Mouse (Mus musculus) MEL (cell line): ENCODE data around the gene Zdhhc13. TPM values are rescaled to one million over a fixed set of nuclear protein-coding genes. Genes with fewer than 3 reads are reported as not detected.

Source experiments
- DNase-seq: peaks from one replicate; pipeline ENCODE4 v3.0.0; 2011; ENCODE audit warnings: low read depth, low spot score
- H3K27ac ChIP-seq: 2 replicates; pipeline ENCODE4 v1.5.1; 2012; ENCODE audit warnings: low read depth, mild to moderate bottlenecking, control low read depth, low read length, moderate library complexity; ENCODE audit not compliant: control insufficient read depth
- H3K27me3 ChIP-seq, 2 experiments: fragments of 150-350 bp in 1 of 2; sonication (generic) in 1 of 2; 2 replicates each; pipeline ENCODE4 v1.6.1; 2012; ENCODE audit warnings: low read length in 2 of 2, mild to moderate bottlenecking in 2 of 2, improper control_type of control experiment in 1 of 2, moderate library complexity in 1 of 2; ENCODE audit not compliant: insufficient read depth in 2 of 2, control insufficient read depth in 1 of 2
- H3K36me3 ChIP-seq, 2 experiments: 2 replicates each; pipeline ENCODE4 v1.6.1; 2012 to 2014; ENCODE audit warnings: low read length in 2 of 2, improper control_type of control experiment in 1 of 2, inconsistent platforms in 1 of 2, mild to moderate bottlenecking in 1 of 2; ENCODE audit not compliant: insufficient read depth in 2 of 2, control insufficient read depth in 1 of 2
- H3K4me1 ChIP-seq, 2 experiments: fragments of 150-350 bp in 1 of 2; sonication (generic) in 1 of 2; 2 replicates each; pipeline ENCODE4 v1.6.1; 2012; ENCODE audit warnings: low read length in 2 of 2, improper control_type of control experiment in 1 of 2, mild to moderate bottlenecking in 1 of 2; ENCODE audit not compliant: insufficient read depth in 2 of 2, control insufficient read depth in 1 of 2
- H3K4me3 ChIP-seq, 2 experiments: fragments of 150-350 bp in 1 of 2; sonication (generic) in 1 of 2; 2 replicates each; pipeline ENCODE4 v1.5.1; 2012; ENCODE audit warnings: low read depth in 2 of 2, low read length in 2 of 2, mild to moderate bottlenecking in 2 of 2, moderate library complexity in 2 of 2, control low read depth in 1 of 2, improper control_type of control experiment in 1 of 2; ENCODE audit not compliant: control insufficient read depth in 1 of 2, insufficient read depth in 1 of 2
- H3K79me2 ChIP-seq: 2 replicates; pipeline ENCODE4 v1.6.1; 2012; ENCODE audit warnings: mild to moderate bottlenecking, low read length, moderate library complexity; ENCODE audit not compliant: control insufficient read depth, poor library complexity, insufficient read depth
- H3K9ac ChIP-seq: 2 replicates; pipeline ENCODE4 v1.6.1; 2012; ENCODE audit warnings: low read depth, mild to moderate bottlenecking, control low read depth, low read length, moderate library complexity; ENCODE audit not compliant: control insufficient read depth, poor library complexity, severe bottlenecking
- H3K9me3 ChIP-seq: fragments of 150-350 bp; sonication (generic); replicated peaks from 2 replicates; pipeline ENCODE4 v1.6.1; 2012; ENCODE audit warnings: mild to moderate bottlenecking, low read length, improper control_type of control experiment, moderate library complexity; ENCODE audit not compliant: insufficient read depth
- CHD1 ChIP-seq: IDR thresholded peaks from 2 replicates; pipeline ENCODE4 v1.6.1; 2012; ENCODE audit warnings: low read depth, mild to moderate bottlenecking, inconsistent platforms, low read length, improper control_type of control experiment
- CHD2 ChIP-seq: IDR thresholded peaks from 2 replicates; pipeline ENCODE4 v1.6.1; 2011; ENCODE audit warnings: low read length, improper control_type of control experiment
- CTCF ChIP-seq, 3 experiments: IDR thresholded peaks in 2 of 3; conservative IDR thresholded peaks in 1 of 3; 2 replicates each; pipeline ENCODE4 v1.5.1; 2011 to 2012; ENCODE audit warnings: low read length in 3 of 3, low read depth in 2 of 3, mild to moderate bottlenecking in 2 of 3, improper control_type of control experiment in 1 of 3, inconsistent platforms in 1 of 3, mixed read lengths in 1 of 3, moderate library complexity in 1 of 3; ENCODE audit not compliant: control insufficient read depth in 1 of 3, insufficient read depth in 1 of 3, poor library complexity in 1 of 3, severe bottlenecking in 1 of 3
- ELF1 ChIP-seq: IDR thresholded peaks from 2 replicates; pipeline ENCODE4 v1.6.1; 2014; ENCODE audit warnings: low read depth, mild to moderate bottlenecking, inconsistent platforms, low read length, improper control_type of control experiment, moderate library complexity
- ETS1 ChIP-seq: IDR thresholded peaks from 2 replicates; pipeline ENCODE4 v1.6.1; 2012; ENCODE audit warnings: low read depth, mild to moderate bottlenecking, inconsistent platforms, low read length, improper control_type of control experiment, moderate library complexity
- GABPA ChIP-seq: IDR thresholded peaks from 2 replicates; pipeline ENCODE4 v1.6.1; 2012; ENCODE audit warnings: low read depth, mild to moderate bottlenecking, inconsistent platforms, low read length, improper control_type of control experiment, moderate library complexity
- HCFC1 ChIP-seq: IDR thresholded peaks from 2 replicates; pipeline ENCODE4 v1.6.1; 2012; ENCODE audit warnings: low read depth, mild to moderate bottlenecking, inconsistent platforms, low read length, improper control_type of control experiment, moderate library complexity
- MAZ ChIP-seq: IDR thresholded peaks from 2 replicates; pipeline ENCODE4 v1.6.1; 2012; ENCODE audit warnings: low read depth, mild to moderate bottlenecking, inconsistent platforms, low read length, improper control_type of control experiment
- MEF2A ChIP-seq: IDR thresholded peaks from 2 replicates; pipeline ENCODE4 v1.6.1; 2014; ENCODE audit warnings: low read depth, mild to moderate bottlenecking, inconsistent platforms, low read length, improper control_type of control experiment; ENCODE audit not compliant: poor library complexity, insufficient replicate concordance, severe bottlenecking; ENCODE audit errors: extremely low read depth
- MXI1 ChIP-seq: IDR thresholded peaks from 2 replicates; pipeline ENCODE4 v1.6.1; 2011; ENCODE audit warnings: mild to moderate bottlenecking, low read depth, low read length, improper control_type of control experiment
- POLR2AphosphoS2 ChIP-seq: IDR thresholded peaks from 2 replicates; pipeline ENCODE4 v1.6.1; 2011; ENCODE audit warnings: low read length, improper control_type of control experiment
- POLR2AphosphoS5 ChIP-seq: IDR thresholded peaks from 2 replicates; pipeline ENCODE4 v1.6.1; 2012; ENCODE audit warnings: low read depth, borderline replicate concordance, mild to moderate bottlenecking, inconsistent platforms, low read length, moderate library complexity, mixed read lengths
- RCOR1 ChIP-seq: IDR thresholded peaks from 2 replicates; pipeline ENCODE4 v1.6.1; 2012; ENCODE audit warnings: low read depth, mild to moderate bottlenecking, inconsistent platforms, low read length, improper control_type of control experiment
- SIN3A ChIP-seq: IDR thresholded peaks from 2 replicates; pipeline ENCODE4 v1.6.1; 2012; ENCODE audit warnings: low read length, improper control_type of control experiment, inconsistent platforms
- TBP ChIP-seq: IDR thresholded peaks from 2 replicates; pipeline ENCODE4 v1.8.0; 2011; ENCODE audit warnings: low read depth, low read length, improper control_type of control experiment
- TCF12 ChIP-seq: IDR thresholded peaks from 2 replicates; pipeline ENCODE4 v1.6.1; 2014; ENCODE audit warnings: low read depth, mild to moderate bottlenecking, inconsistent platforms, low read length, improper control_type of control experiment, moderate library complexity
- USF1 ChIP-seq: IDR thresholded peaks from 2 replicates; pipeline ENCODE4 v1.6.1; 2014; ENCODE audit warnings: low read depth, mild to moderate bottlenecking, inconsistent platforms, low read length, improper control_type of control experiment, moderate library complexity
- ZC3H11A ChIP-seq: IDR thresholded peaks from 2 replicates; pipeline ENCODE4 v1.6.1; 2012; ENCODE audit warnings: low read depth, mild to moderate bottlenecking, inconsistent platforms, low read length, improper control_type of control experiment
- polyA plus RNA-seq, 2 experiments: library from polyadenylated mRNA; stranded (reverse) in 1 of 2; unstranded in 1 of 2; fragments of >175 nt in 1 of 2; fragments of >200 nt in 1 of 2; gene quantifications; 2 replicates each; pipeline versions ENCODE4 v1.2.1 to v1.2.4; 2012; ENCODE audit warnings: low replicate concordance in 2 of 2, low read depth in 1 of 2; ENCODE audit not compliant: insufficient read length in 2 of 2, insufficient read depth in 1 of 2, missing spikeins in 1 of 2
- total RNA-seq: library from RNA; depleted of rRNA; stranded (reverse); fragments of 300-350 nt; gene quantifications from 2 replicates; pipeline ENCODE4 v1.2.3, GENCODE M21; 2012

The Zdhhc13 gene
- total and polyA plus RNA-seq, 3 experiments = 32.8 to 46.1 TPM; not detected in 1

GRCm38 (mm10) chr7:48834989-48835626, 46.3 kb downstream of the Zdhhc13 start:
- no peaks in the 10 kb centered on the region for H3K79me2 ChIP-seq
- no peak overlapping the region for H3K9ac ChIP-seq
- TF ChIP-seq GABPA (no peak), ZC3H11A (no peak), SIN3A (no peak), MAZ (no peak), CHD1 (no peak), TCF12 (no peak), POLR2AphosphoS2 (no peak), CHD2 (no peak), ELF1 (no peak), CTCF (IDR thresholded peaks at IDR 0.05 in 2 of 3, conservative IDR thresholded peaks at IDR 0.05 in 1 of 3; ENCODE audit: control insufficient read depth in 1 of 3, insufficient read depth in 1 of 3, low read depth in 2 of 3, low read length in 3 of 3, poor library complexity in 1 of 3, severe bottlenecking in 1 of 3) (no peak), TBP (no peak), ETS1 (no peak), HCFC1 (no peak)
- H3K27me3 ChIP-seq = no peaks in the 10 kb centered on the region
- no peak for DNase-seq
- H3K9me3 ChIP-seq = no peaks in the 10 kb centered on the region
- peaks cover 0 to 6% of the 10 kb centered on the region in 2 experiments; a peak in 2 of 4 replicates for H3K4me1 ChIP-seq
- no peak overlapping the region for H3K4me3 ChIP-seq
- no peak overlapping the region for H3K27ac ChIP-seq
- H3K36me3 ChIP-seq = peaks cover 0 to 4% of the 10 kb centered on the region in 2 experiments; a peak in 2 of 4 replicates

GRCm38 (mm10) chr7:48836949-48837348, 48.1 kb downstream of the Zdhhc13 start:
- H3K79me2 ChIP-seq = no peaks in the 10 kb centered on the region
- H3K9ac ChIP-seq = no peak overlapping the region
- H3K4me1 ChIP-seq = peaks cover 0 to 3% of the 10 kb centered on the region in 2 experiments; a peak in 1 of 4 replicates

More at GRCm38 (mm10) chr7:48836949-48837348, 48.1 kb downstream of the Zdhhc13 start:
- peak; percentile 25 for DNase-seq
- Histone ChIP-seq H3K36me3 (no peaks in the 10 kb centered on the region), H3K9me3 (no peaks in the 10 kb centered on the region)
- TF ChIP-seq GABPA (no peak), POLR2AphosphoS5 (no peak), MXI1 (no peak), ELF1 (no peak), USF1 (no peak), HCFC1 (no peak), RCOR1 (no peak), CTCF (IDR thresholded peaks at IDR 0.05 in 2 of 3, conservative IDR thresholded peaks at IDR 0.05 in 1 of 3; ENCODE audit: control insufficient read depth in 1 of 3, insufficient read depth in 1 of 3, low read depth in 2 of 3, low read length in 3 of 3, poor library complexity in 1 of 3, severe bottlenecking in 1 of 3) (no peak), MEF2A (no peak)
- TF ChIP-seq, all 39 proteins: peak for 0
- no peaks in the 10 kb centered on the region for H3K27me3 ChIP-seq
- no peak overlapping the region for H3K4me3 ChIP-seq
- H3K27ac ChIP-seq = no peak overlapping the region
